Mouse (Mus musculus) c-Kit-positive CD71-negative TER-119-negative erythroid progenitor cells, embryonic 14.5 days (primary cell): ENCODE results near the gene Olfr522.
"Not testable (repeated sequence)": the region's sequence is repeated elsewhere in the genome, so short reads cannot be mapped to it uniquely, and the experiment has no call there.

Source experiments
- DNase-seq: peaks from one replicate; pipeline ENCODE4 v3.0.0-alpha.2; 2013; ENCODE audit warnings: low read depth

Gene Olfr522

GRCm38 (mm10) chr7:140160363-140160762 lies 4.2 kb downstream of the Olfr522 start:
- DNase-seq = no peak

- no peak for DNase-seq
These were observed 10.2 kb downstream of the Olfr522 start, which contains the start of gene Sprn for GRCm38 (mm10) chr7:140154218-140154927. TSS of gene Sprn (minus strand) at chr7:140154877.

- no peak for DNase-seq
These were observed 10.7 kb downstream of the Olfr522 start for GRCm38 (mm10) chr7:140153829-140154217.

GRCm38 (mm10) chr7:140153383-140153782 lies 11.2 kb downstream of the Olfr522 start:
- no peak for DNase-seq

- no peak for DNase-seq
These were observed 20.0 kb downstream of the Olfr522 start for GRCm38 (mm10) chr7:140144550-140144949.

GRCm38 (mm10) chr7:140141350-140141749 lies 23.2 kb downstream of the Olfr522 start:
- DNase-seq = peak; percentile 65

GRCm38 (mm10) chr7:140138021-140138310 lies 26.6 kb downstream of the Olfr522 start:
- no peak for DNase-seq

GRCm38 (mm10) chr7:140137135-140138020 lies 27.2 kb downstream of the Olfr522 start, which contains the start of gene Mtg1:
TSS of gene Mtg1 (plus strand) at chr7:140137564.
- DNase-seq = peak; percentile 84

GRCm38 (mm10) chr7:140135106-140135770 lies 29.3 kb downstream of the Olfr522 start:
- no peak for DNase-seq

GRCm38 (mm10) chr7:140134033-140134432 lies 30.5 kb downstream of the Olfr522 start:
- DNase-seq = not testable (repeated sequence)

GRCm38 (mm10) chr7:140132184-140132583 lies 32.4 kb downstream of the Olfr522 start:
- not testable (repeated sequence) for DNase-seq

- no peak for DNase-seq
These were observed 36.7 kb downstream of the Olfr522 start for GRCm38 (mm10) chr7:140127911-140128310.

GRCm38 (mm10) chr7:140126934-140127333 lies 37.6 kb downstream of the Olfr522 start:
- DNase-seq = no peak

- DNase-seq = no peak
These were observed 38.6 kb downstream of the Olfr522 start for GRCm38 (mm10) chr7:140126022-140126350.

GRCm38 (mm10) chr7:140125278-140126021 lies 39.1 kb downstream of the Olfr522 start:
- peak; percentile 85 for DNase-seq

GRCm38 (mm10) chr7:140124382-140124781 lies 40.2 kb downstream of the Olfr522 start:
- DNase-seq = no peak

GRCm38 (mm10) chr7:140122765-140123164 lies 41.8 kb downstream of the Olfr522 start:
- no peak for DNase-seq

GRCm38 (mm10) chr7:140121338-140121910 lies 43.1 kb downstream of the Olfr522 start:
- DNase-seq = no peak

- no peak for DNase-seq
These were observed 44.1 kb downstream of the Olfr522 start for GRCm38 (mm10) chr7:140120484-140120883.

GRCm38 (mm10) chr7:140116329-140117054 lies 48.1 kb downstream of the Olfr522 start, which contains the start of gene Echs1:
TSS of gene Echs1 (minus strand) at chr7:140116476.
- peak; percentile 87 for DNase-seq
